Mouse (Mus musculus): Measurements from ENCODE around the gene Ctsa.

GRCm38 (mm10) chr2:164831029-164831428, 1.6 kb upstream of the Ctsa start:
- TF ChIP-seq POLR2A (IDR thresholded peaks at IDR 0.05; ENCODE audit: low read depth, low read length) (no peak), CTCF (conservative IDR thresholded peaks at IDR 0.05; ENCODE audit: insufficient read depth, insufficient read length, low read depth, low read length) (no peak)
